Mouse (Mus musculus): ENCODE results near the gene Vwa7.

GRCm38 (mm10) chr17:34978239-34978638 is 38.1 kb upstream of the Vwa7 start:
- no peak for TF ChIP-seq CTCF (IDR thresholded peaks at IDR 0.05; ENCODE audit: borderline replicate concordance, insufficient read depth, low read length)
- TF ChIP-seq POLR2A (IDR thresholded peaks at IDR 0.05; ENCODE audit: low read depth, low read length), result no peak
